Mouse (Mus musculus): ENCODE results near the gene Gm5751. TPM values are rescaled to one million over a fixed set of nuclear protein-coding genes. Genes with fewer than 3 reads are reported as not detected.

Gene Gm5751
- polyA plus RNA-seq, 1 experiment, result not detected

DNA sequence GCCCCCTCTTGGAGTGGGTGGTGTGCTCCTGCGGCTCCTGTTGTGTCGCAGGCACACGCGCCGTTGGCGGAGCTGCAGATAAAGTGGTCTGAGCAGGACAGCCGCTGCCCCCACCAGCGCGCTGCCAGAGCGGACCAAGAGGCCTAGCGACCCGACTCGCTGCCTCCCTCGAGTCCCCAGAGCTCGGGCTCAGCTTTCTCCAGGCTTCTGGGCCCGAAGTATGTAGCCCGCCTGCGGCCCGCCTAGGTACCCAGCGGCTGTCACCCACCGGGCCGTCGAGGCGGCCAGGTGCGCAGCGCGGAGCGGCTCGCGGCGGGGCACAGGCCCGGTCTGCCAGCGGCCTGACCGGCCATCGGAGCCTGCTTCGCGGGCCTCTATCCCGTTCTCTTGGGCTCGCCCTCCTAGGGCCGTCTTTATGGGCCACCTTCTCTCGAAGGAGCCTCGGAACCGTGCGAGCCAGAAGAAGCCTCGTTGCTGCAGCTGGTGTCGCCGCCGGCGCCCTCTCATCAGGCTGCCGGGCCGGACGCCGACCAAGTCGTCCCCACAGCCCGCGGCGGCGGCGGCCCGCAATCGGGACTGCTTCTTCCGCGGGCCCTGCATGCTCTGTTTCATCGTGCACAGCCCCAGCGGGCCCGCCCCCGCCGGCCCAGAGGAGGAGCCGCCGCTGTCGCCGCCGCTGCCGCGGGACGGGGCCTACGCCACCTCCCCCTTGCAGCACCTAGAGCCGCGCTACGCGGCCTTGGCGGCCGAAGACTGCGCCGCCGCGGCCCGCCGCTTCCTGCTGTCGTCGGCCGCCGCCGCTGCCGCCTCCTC lies 18.5 kb downstream of the Gm5751 start, which contains the start of gene B630019K06Rik:
B630019K06Rik (plus strand) TSS at position 40 of the 813 bp plus-strand sequence.
- H3K27ac ChIP-seq (ENCODE audit: insufficient read depth, low read depth, low read length), result no peak within 1 kb of the TSS; the same call in 1 of the 2 replicates
- 0 out of 2 replicates have a peak, but pooled peaks have one; percentile 22 for TF ChIP-seq POLR2A (IDR thresholded peaks at IDR 0.05; ENCODE audit: low read depth, low read length)
- no peak for TF ChIP-seq CTCF (IDR thresholded peaks at IDR 0.05; ENCODE audit: extremely low read depth, insufficient read length, insufficient replicate concordance, low read depth, low read length)
- WGBS, result 14% methylated on average over 77 of the region's 95 CpGs

DNA sequence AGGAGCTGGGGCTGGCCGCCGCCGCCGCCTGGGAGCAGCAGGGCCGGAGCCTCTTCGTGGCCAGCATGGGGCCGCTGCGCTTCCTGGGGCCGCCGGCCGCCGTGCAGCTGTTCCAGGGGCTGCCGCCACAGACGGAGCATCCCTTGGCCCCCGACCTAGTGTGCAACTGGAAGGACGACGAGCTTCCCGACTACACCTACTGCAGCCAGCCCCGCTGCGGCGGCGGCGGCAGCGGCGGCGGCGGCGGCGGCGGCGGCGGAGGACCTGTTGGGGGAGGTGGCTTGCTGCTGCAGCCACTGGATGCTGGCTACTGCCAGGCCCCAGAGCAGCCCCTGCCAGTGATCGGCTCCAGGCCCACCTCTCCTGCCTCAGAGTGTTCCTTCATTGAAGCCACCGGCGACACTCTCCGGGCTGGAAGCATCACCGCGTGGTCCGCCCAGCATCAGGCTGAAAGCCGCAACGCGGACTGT lies 19.2 kb downstream of the Gm5751 start:
- H3K27ac ChIP-seq (ENCODE audit: insufficient read depth, low read depth, low read length), result no peak overlapping the region; the same call in 1 of the 2 replicates
- TF ChIP-seq CTCF (IDR thresholded peaks at IDR 0.05; ENCODE audit: extremely low read depth, insufficient read length, insufficient replicate concordance, low read depth, low read length) (no peak), POLR2A (IDR thresholded peaks at IDR 0.05; ENCODE audit: low read depth, low read length) (no peak)
- 20% methylated on average over 36 of the region's 42 CpGs for WGBS
- H3K27me3 ChIP-seq (ENCODE audit: control insufficient read depth, insufficient read depth, low read length), result no peaks in the 10 kb centered on the region
- no peaks in the 10 kb centered on the region for H3K36me3 ChIP-seq (ENCODE audit: control insufficient read depth, insufficient read depth, low read length)
- peak overlapping the region; percentile 90 for H3K4me3 ChIP-seq (ENCODE audit: low read depth, low read length)
- H3K4me1 ChIP-seq (ENCODE audit: control insufficient read depth, insufficient read depth, insufficient read length, low read length), result peaks cover 3% of the 10 kb centered on the region; the same call in 1 of the 2 replicates

More for the DNA sequence above, 18.5 kb downstream of the Gm5751 start, which contains the start of gene B630019K06Rik:
- H3K4me3 ChIP-seq (ENCODE audit: low read depth, low read length), result peak within 1 kb of the TSS; percentile 90
- H3K27me3 ChIP-seq (ENCODE audit: control insufficient read depth, insufficient read depth, low read length), result no peaks in the 10 kb centered on the region
- H3K36me3 ChIP-seq (ENCODE audit: control insufficient read depth, insufficient read depth, low read length), result no peaks in the 10 kb centered on the region
- peaks cover 3% of the 10 kb centered on the region; the same call in 1 of the 2 replicates for H3K4me1 ChIP-seq (ENCODE audit: control insufficient read depth, insufficient read depth, insufficient read length, low read length)

DNA sequence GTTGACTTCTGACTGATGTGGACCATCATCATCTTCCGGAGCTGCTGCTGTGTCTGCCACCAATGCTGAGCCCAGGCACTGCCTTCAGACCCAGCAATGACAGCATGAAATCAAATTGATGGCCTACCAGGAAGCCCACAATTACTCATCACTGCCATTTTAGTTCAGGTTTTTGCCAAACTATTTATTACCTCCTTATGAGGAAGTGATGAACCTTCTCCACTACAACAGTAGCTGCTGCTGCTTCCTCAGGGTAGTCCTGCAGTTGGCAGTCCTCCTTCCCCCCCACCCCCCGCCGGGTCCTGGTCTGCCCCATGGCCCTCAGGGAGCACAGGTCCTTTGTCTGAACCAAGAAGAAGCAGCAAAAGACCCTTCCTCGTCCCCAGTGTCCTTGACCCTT lies 26.8 kb downstream of the Gm5751 start:
- Histone ChIP-seq H3K27ac (ENCODE audit: insufficient read depth, low read depth, low read length) (no peak overlapping the region), H3K4me3 (ENCODE audit: low read depth, low read length) (no peak overlapping the region), H3K4me1 (ENCODE audit: control insufficient read depth, insufficient read depth, insufficient read length, low read length) (no peaks in the 10 kb centered on the region), H3K27me3 (ENCODE audit: control insufficient read depth, insufficient read depth, low read length) (no peaks in the 10 kb centered on the region), H3K36me3 (ENCODE audit: control insufficient read depth, insufficient read depth, low read length) (no peaks in the 10 kb centered on the region)
- 57% methylated on average over 4 of the region's 4 CpGs for WGBS
- TF ChIP-seq POLR2A (IDR thresholded peaks at IDR 0.05; ENCODE audit: low read depth, low read length) (no peak), CTCF (IDR thresholded peaks at IDR 0.05; ENCODE audit: extremely low read depth, insufficient read length, insufficient replicate concordance, low read depth, low read length) (no peak)

DNA sequence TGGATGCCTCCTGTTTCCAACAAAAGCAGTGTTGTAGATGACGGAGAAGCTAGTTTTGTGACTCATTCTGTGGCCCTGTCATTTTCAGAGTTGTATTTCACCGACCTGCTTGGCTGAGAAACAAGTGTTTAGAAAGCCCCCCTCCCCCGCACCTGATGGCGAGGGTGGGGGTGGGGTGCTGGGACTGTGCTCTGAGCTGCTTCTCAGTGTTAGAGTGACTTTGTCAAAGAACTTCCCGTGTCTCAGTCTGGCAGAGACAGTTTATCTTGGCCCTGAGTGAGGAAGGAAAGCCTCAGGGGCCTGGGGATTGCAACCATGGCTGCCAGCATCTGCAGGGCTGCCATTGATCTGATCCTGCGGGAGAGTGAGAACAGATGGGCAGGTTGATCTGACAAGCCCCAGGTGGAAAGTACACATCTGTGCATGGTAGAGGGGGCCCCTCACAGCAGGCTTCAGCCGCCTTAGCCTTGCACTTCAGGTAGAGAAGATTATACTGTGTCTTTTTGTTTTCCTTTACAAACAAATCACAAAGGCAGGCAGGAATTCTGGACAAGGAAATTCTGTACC lies 27.9 kb downstream of the Gm5751 start:
- H3K4me1 ChIP-seq (ENCODE audit: control insufficient read depth, insufficient read depth, insufficient read length, low read length), result no peaks in the 10 kb centered on the region
- H3K27me3 ChIP-seq (ENCODE audit: control insufficient read depth, insufficient read depth, low read length), result no peaks in the 10 kb centered on the region
- H3K36me3 ChIP-seq (ENCODE audit: control insufficient read depth, insufficient read depth, low read length), result no peaks in the 10 kb centered on the region
- H3K27ac ChIP-seq (ENCODE audit: insufficient read depth, low read depth, low read length), result no peak overlapping the region
- TF ChIP-seq CTCF (IDR thresholded peaks at IDR 0.05; ENCODE audit: extremely low read depth, insufficient read length, insufficient replicate concordance, low read depth, low read length) (no peak), POLR2A (IDR thresholded peaks at IDR 0.05; ENCODE audit: low read depth, low read length) (no peak)
- WGBS, result 41% methylated on average over 7 of the region's 7 CpGs
- H3K4me3 ChIP-seq (ENCODE audit: low read depth, low read length), result no peak overlapping the region

DNA sequence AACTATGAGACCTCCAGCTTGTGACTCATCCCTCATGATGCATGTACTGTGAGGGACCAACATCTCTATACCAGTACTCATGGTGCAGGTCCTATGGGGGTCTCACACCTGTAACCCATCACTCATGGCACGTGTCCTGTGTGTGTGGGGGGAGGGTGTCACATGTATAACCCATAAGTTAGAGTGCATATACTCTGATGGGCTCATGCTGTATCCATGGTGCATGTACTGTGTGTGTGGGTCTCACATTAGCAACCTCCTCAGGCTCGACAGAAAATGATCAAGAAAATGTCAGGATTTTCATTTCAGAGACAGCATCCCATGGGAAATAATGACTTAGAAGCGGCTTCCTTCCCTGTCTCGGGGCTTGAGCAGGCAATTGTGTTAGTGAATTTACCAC lies 47.0 kb downstream of the Gm5751 start:
- Histone ChIP-seq H3K36me3 (ENCODE audit: control insufficient read depth, insufficient read depth, low read length) (no peaks in the 10 kb centered on the region), H3K27me3 (ENCODE audit: control insufficient read depth, insufficient read depth, low read length) (no peaks in the 10 kb centered on the region), H3K4me3 (ENCODE audit: low read depth, low read length) (no peak overlapping the region), H3K4me1 (ENCODE audit: control insufficient read depth, insufficient read depth, insufficient read length, low read length) (no peaks in the 10 kb centered on the region), H3K27ac (ENCODE audit: insufficient read depth, low read depth, low read length) (no peak overlapping the region)
- WGBS, result 71% methylated on average over 4 of the region's 4 CpGs
- TF ChIP-seq CTCF (IDR thresholded peaks at IDR 0.05; ENCODE audit: extremely low read depth, insufficient read length, insufficient replicate concordance, low read depth, low read length) (no peak), POLR2A (IDR thresholded peaks at IDR 0.05; ENCODE audit: low read depth, low read length) (no peak)

DNA sequence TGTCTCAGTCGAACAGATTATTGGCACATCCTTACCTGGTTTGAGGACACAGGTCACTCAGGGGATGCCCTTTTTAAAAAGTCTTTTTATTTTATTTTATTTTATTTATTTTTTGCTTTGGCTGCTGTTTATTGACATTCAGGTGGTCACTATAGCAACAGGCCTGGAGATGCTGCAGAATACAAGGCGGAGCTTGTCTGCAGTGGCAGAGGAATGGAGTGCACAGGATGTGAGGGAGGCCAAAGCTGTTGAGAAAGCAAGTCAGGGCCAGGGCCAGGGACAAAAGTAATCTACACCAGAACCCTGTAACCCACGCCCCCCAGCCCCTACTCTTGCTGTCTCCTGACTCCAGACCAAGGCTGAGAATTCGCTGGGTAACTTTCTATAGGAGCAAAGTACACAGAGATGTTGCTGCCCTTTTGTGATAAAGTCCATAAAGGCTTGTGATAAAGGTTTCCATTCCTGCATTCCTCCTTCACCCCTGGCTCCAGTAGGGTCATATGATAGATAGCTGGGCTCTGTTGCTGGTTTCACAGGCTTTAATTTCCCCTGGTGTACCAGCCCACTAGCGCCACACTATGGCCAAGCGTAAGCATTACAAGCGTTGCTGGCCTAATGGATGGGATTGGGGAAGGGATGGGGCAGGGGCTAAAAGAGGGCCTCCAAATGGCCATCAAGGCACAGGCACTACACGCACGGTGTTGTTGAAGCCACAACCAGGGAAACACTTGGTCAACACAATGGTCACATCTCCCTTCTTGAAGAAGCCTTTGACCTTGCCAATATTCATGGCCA lies 48.0 kb downstream of the Gm5751 start:
- Histone ChIP-seq H3K36me3 (ENCODE audit: control insufficient read depth, insufficient read depth, low read length) (no peaks in the 10 kb centered on the region), H3K4me1 (ENCODE audit: control insufficient read depth, insufficient read depth, insufficient read length, low read length) (no peaks in the 10 kb centered on the region), H3K27me3 (ENCODE audit: control insufficient read depth, insufficient read depth, low read length) (no peaks in the 10 kb centered on the region), H3K4me3 (ENCODE audit: low read depth, low read length) (no peak overlapping the region), H3K27ac (ENCODE audit: insufficient read depth, low read depth, low read length) (no peak overlapping the region)
- TF ChIP-seq POLR2A (IDR thresholded peaks at IDR 0.05; ENCODE audit: low read depth, low read length) (no peak), CTCF (IDR thresholded peaks at IDR 0.05; ENCODE audit: extremely low read depth, insufficient read length, insufficient replicate concordance, low read depth, low read length) (no peak)
- 37% methylated on average over 9 of the region's 9 CpGs for WGBS
